8 mouse cellular contexts compared by ENCODE assay signal in genomic region chr7:82336132-82336531, GRCm38 (mm10). TPM values are rescaled to one million over a fixed set of nuclear protein-coding genes. Genes with fewer than 3 reads are reported as not detected.
A peak's percentile ranks its signal among the peaks of the same experiment; 100 is the strongest.
DNase-seq lines count a peak whose midpoint lies in the region; ATAC-seq and TF ChIP-seq lines count a peak whose summit lies in the region.

No protein-coding gene starts in this region.

- H3K9ac ChIP-seq in ES-Bruce4 (ENCODE audit: low read depth, poor library complexity, severe bottlenecking): no peak overlapping the region
- 0 out of 2 replicates have a peak overlapping the region, but pooled peaks have one; percentile 46 for H3K9ac ChIP-seq in forebrain, postnatal 0 days

- no peaks in the 10 kb centered on the region for H3K4me1 ChIP-seq in ES-Bruce4 (ENCODE audit: control insufficient read depth, insufficient read depth, low read length)
- no peaks in the 10 kb centered on the region for H3K4me1 ChIP-seq in forebrain, postnatal 0 days (ENCODE audit: insufficient read depth)
- peaks cover 16% of the 10 kb centered on the region for H3K4me1 ChIP-seq in hindbrain, embryonic 10.5 days (replicated peaks)

- no peak for TF ChIP-seq EP300 in ES-Bruce4 (IDR thresholded peaks at IDR 0.05; ENCODE audit: insufficient read depth, low read depth, low read length)

- no peaks in the 10 kb centered on the region for H3K36me3 ChIP-seq in ES-Bruce4 (ENCODE audit: control insufficient read depth, insufficient read depth, low read length, poor library complexity, severe bottlenecking)
- no peaks in the 10 kb centered on the region for H3K36me3 ChIP-seq in forebrain, postnatal 0 days (ENCODE audit: insufficient read depth)
- H3K36me3 ChIP-seq in hindbrain, embryonic 10.5 days: no peaks in the 10 kb centered on the region

- TF ChIP-seq POLR2A in ES-Bruce4 (IDR thresholded peaks at IDR 0.05; ENCODE audit: insufficient read depth, low read length): no peak

- peak overlapping the region; percentile 39 for H3K4me3 ChIP-seq in ES-Bruce4 (ENCODE audit: low read depth, low read length)
- H3K4me3 ChIP-seq in forebrain, postnatal 0 days (ENCODE audit: low read depth, low read length): peak overlapping the region; percentile 53
- peak overlapping the region; percentile 58 for H3K4me3 ChIP-seq in hindbrain, embryonic 10.5 days

- no peak overlapping the region for H3K27ac ChIP-seq in ES-Bruce4 (ENCODE audit: insufficient read depth, low read length)
- H3K27ac ChIP-seq in forebrain, postnatal 0 days (ENCODE audit: low read depth, low read length): no peak overlapping the region
- H3K27ac ChIP-seq in hindbrain, embryonic 10.5 days: no peak overlapping the region

- peak; percentile 57 to 59 for DNase-seq in cerebellum, postnatal 14 days
- DNase-seq in cerebellum, adult 9-10 months: no peak
- peak; percentile 19 for DNase-seq in forebrain, postnatal 0 days
- DNase-seq in hindbrain, embryonic 10.5 days (ENCODE audit: low spot score): no peak
- peak; percentile 28 to 60 for DNase-seq in lung, postnatal 4 days
- DNase-seq in testis, postnatal 10 days (ENCODE audit: low spot score): peak; percentile 47
- no peak for DNase-seq in yolk sac, embryonic 10.5 days (ENCODE audit: low spot score)

- TF ChIP-seq CTCF in ES-Bruce4 (IDR thresholded peaks at IDR 0.05; ENCODE audit: low read depth, low read length): no peak
- TF ChIP-seq CTCF in forebrain, postnatal 0 days (IDR thresholded peaks at IDR 0.05; ENCODE audit: low read depth): no peak

- ATAC-seq in forebrain, postnatal 0 days: peak; percentile 56

- H3K27me3 ChIP-seq in ES-Bruce4 (ENCODE audit: control insufficient read depth, insufficient read depth, low read length, poor library complexity, severe bottlenecking): peaks cover 10% of the 10 kb centered on the region
- peaks cover 30% of the 10 kb centered on the region for H3K27me3 ChIP-seq in forebrain, postnatal 0 days (ENCODE audit: insufficient read depth, low read length)
- peaks cover 61% of the 10 kb centered on the region for H3K27me3 ChIP-seq in hindbrain, embryonic 10.5 days (ENCODE audit: insufficient read depth, poor library complexity, severe bottlenecking)

- WGBS in forebrain, postnatal 0 days: under 1% methylated on average over 34 of the region's 34 CpGs
- under 1% methylated on average over 34 of the region's 34 CpGs for WGBS in hindbrain, embryonic 10.5 days

- H3K4me2 ChIP-seq in forebrain, postnatal 0 days (ENCODE audit: low read depth): peak overlapping the region; percentile 85

- no peaks in the 10 kb centered on the region for H3K9me3 ChIP-seq in ES-Bruce4 (replicated peaks; ENCODE audit: control insufficient read depth, insufficient read depth, low read length, poor library complexity, severe bottlenecking)
- H3K9me3 ChIP-seq in forebrain, postnatal 0 days (ENCODE audit: low read length): no peaks in the 10 kb centered on the region
- no peaks in the 10 kb centered on the region for H3K9me3 ChIP-seq in hindbrain, embryonic 10.5 days

RNA-seq across cellular contexts. Expression of gene Adamtsl3, which starts 0.6 kb away (rescaled TPM):
- polyA plus RNA-seq in ES-Bruce4 (2011; ENCODE audit: insufficient read depth, insufficient read length, low read depth, missing spikeins): 0.24 and 0.34 TPM in 2 replicates
- total RNA-seq in forebrain, postnatal 0 days (2014; rRNA removed): 3.2 and 4.8 TPM in 2 replicates
- 0.36 and 0.61 TPM in 2 replicates for polyA plus RNA-seq in forebrain, postnatal 0 days (2015; fragmentation: Nextera tagmentation; extraction: Ambion mirVana)
- 0.46 and 0.55 TPM in 2 replicates for polyA plus RNA-seq in hindbrain, embryonic 10.5 days (2016; fragmentation: Nextera tagmentation; extraction: Ambion mirVana)

Comparison
In these comparisons a context has a peak if more than half of its experiments do, and no peak if none do; other contexts are left out.
1. DNase-seq: peak in cerebellum, postnatal 14 days (2 of 2), forebrain, postnatal 0 days (single experiment), lung, postnatal 4 days (2 of 2) and testis, postnatal 10 days (single experiment); none in cerebellum, adult 9-10 months (single experiment), hindbrain, embryonic 10.5 days (single experiment) and yolk sac, embryonic 10.5 days (single experiment).
2. Peak in every context shown above with its lines, with median percentiles within 50 percentile points of each other: H3K4me3 ChIP-seq.